Mouse (Mus musculus): Measurements from ENCODE around the gene Kctd14.

The Kctd14 gene

DNA sequence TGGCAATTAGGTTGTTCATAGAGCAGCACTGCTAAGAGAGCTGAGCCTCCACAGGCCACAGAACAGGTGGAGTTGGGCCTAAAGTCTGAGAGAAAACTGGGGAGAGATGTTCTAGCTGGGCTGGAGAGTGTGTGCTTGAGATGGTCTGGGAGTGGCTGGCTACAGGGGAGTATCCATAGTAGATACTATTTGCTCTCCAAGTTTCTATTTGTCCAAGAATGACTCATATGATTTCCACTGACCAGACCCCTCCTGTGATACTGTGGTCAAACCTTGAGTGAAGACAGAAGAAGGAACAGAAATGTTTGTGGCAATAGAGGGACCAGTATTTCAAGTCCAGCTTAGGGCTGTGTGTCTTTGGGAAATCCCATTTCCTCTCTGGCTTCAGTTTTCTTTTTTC lies 12.1 kb upstream of the Kctd14 start:
- no peak for DNase-seq (ENCODE audit: low read depth, low spot score)

DNA sequence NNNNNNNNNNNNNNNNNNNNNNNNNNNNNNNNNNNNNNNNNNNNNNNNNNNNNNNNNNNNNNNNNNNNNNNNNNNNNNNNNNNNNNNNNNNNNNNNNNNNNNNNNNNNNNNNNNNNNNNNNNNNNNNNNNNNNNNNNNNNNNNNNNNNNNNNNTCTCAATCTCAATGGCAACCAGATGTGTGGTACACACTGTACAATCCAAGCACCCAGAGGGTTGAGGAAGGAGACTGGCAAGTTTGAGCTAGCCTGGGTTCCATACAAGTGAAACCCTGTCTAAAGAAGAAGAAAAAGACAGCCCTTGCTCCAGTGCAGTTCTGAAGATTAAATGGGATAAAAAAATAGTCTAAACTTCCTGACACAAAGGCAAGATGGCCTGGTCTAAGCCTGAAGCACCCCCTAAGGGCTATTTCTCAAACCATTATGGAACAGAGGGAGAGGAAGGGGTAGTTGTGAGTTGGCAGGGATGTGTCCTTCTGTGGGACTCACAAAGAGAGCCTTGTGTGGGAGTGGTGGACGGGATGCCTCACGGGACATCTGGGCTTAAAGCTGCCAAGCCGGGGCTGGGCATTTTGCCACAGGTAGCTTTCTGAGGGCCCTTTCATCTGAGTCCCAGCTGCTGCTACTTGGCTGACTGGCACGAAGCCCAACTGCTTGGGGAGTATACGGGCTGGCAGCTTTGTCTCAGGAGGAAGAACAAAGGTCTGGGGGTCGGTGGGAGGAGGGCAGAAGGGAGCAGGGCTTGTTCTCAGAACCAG lies 4.8 kb upstream of the Kctd14 start:
- DNase-seq (ENCODE audit: low read depth, low spot score) = peak; percentile 33

DNA sequence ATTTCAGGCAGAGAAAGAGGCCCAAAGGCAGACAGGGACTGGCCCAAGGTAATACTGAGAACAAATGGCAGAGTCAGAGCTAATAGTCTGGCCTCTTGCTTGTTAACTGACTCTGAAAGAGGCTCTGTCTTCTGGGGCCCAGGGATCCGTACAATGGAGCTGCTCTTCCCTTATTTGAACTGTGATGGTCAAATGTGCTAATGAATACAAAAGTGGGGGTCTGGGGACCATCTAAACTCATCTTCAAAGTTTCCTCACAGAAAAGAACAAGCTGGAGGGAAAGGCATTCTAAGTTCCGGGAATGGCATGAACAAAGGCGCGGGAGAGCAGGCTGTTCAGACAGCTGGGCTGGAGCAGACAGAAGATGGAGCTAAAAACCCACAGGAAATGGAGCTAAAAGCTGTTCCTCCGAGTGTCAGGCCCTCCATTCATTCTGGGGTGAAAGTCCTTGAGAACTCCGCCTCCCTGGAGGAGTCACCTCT lies 4.0 kb upstream of the Kctd14 start:
- DNase-seq (ENCODE audit: low read depth, low spot score) = no peak

DNA sequence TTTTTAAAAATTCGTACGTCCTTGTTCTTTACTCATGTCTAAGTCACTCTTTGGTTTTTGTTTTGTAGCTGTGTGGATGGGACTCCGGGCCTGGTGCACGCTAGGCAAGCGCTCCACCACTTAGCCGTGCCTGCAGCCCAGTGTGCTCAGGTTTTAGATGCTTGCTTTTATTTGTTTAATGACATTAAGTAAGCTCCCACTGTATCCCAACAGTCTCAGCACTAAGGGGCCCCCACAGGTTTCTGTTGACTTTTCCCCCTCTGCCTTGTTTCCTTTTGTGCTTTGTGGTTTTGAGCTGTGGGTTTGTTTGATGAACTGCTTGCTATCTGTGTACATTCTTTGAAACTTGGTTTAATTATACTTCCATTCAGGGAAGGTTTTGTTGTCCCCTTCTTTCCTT lies 1.1 kb downstream of the Kctd14 start:
- DNase-seq (ENCODE audit: low read depth, low spot score) = no peak

DNA sequence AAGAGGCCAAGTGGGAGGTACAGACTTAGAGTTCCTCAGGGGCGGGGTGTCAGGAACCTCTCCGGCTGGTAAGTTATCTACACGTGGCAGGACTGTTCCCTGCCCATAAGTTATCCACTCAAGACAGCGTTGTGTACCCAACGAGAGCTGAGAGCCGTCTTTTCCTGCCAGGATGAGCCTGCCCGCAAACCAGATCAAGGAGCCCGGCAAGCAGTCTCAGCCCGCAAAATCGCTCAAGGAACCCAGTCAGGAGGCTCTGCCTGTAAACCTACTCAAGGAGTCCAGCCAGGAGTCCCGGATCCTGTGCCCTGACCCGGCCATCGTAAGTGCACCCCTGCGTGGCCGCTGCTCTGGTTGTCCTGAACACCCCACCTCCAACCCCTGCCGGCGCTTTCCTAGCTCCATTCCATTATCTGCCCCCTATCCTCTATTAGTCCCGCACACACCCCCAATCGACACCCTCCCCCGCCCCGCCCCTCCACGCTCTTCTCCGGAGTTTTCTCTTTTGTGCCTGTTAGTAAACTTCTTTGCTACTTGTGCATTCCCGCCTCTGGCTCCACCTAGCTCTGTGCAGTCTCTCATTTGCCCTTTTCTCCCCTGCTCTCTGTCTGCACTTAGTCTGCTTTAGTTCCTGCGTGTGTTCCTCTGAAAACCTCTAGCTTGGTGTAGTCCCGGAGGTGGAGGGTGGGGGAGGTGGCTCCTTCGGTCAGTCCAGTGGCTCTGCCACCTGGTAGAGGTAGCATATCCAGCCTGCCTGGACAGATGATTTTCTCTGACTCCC lies 2.2 kb downstream of the Kctd14 start:
- no peak for DNase-seq (ENCODE audit: low read depth, low spot score)

DNA sequence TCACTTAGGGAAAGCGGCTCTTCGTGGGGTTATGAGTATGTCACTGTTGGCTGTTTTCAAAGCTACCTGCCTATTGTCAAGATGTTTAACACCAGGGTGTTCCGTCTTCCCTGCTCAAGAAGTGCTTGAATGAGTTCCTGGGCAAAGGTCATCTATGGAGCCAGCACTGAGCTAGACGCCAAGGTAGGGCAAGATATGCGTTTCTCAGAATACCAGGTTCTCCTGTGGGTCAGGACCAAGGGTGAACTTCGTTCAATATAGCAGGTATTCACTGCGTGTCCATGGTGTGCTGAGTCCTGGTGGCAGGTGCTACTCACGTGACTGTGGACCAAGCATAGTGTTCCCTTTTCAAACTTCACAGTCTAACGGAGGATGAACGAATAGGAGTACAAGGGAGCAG lies 3.7 kb downstream of the Kctd14 start:
- DNase-seq (ENCODE audit: low read depth, low spot score) = no peak

DNA sequence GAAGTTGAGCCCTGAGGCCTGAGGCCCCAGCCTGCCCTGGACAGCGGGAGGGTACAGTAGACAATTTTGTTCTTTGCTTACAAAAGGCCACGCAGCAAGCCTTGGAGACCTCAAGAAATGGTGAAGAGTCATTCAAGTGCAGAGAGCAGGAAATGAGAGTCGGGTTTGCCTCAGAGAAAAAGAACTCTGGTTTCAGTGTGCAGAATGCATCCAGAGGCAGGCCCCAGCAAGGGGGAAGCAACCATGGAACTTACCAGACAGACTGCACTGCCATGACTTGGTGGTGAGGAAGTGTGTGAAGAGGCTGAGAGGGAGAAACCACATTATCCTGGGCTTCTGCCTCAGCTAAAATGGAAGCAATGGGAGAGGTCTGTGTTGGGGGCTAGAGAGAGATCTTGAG lies 4.5 kb downstream of the Kctd14 start:
- no peak for DNase-seq (ENCODE audit: low read depth, low spot score)

DNA sequence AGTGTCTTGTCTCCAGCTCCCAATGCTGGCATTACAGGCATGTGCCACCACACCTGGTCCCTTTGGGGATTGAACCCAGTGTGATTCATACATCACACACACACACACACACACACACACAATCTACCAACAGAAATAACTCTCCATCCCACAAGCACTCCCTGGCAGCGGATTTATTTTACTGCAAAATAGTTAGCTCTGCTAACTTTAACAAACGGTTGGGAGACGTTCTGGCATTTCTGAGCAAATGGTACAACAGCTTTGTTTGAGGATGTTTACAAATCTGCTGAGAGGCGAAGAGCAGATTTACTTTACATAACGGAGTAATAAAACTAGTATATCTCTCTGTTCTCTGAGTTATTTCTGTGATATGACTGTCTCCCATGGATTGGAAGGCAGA lies 21.9 kb downstream of the Kctd14 start:
- DNase-seq (ENCODE audit: low read depth, low spot score) = no peak

DNA sequence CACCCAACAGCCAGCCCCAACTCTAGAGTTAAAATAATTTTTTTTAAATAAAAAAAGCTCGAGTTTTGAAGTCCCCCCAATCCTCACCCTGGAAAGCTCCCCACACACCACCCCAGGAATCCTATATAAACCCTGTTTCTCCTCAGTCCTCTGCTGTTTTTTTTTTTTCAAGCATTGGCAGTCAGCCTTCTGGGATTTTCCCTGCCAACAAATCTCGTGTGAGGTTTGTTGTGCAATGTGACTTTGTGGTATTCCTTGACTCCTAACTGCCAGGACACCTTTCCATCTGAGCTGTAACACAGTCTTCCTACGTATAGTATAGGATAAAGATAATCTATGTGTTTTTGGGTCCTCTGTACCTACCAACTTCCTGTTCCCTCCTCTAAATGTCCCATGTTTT lies 28.2 kb downstream of the Kctd14 start:
- DNase-seq (ENCODE audit: low read depth, low spot score) = no peak

DNA sequence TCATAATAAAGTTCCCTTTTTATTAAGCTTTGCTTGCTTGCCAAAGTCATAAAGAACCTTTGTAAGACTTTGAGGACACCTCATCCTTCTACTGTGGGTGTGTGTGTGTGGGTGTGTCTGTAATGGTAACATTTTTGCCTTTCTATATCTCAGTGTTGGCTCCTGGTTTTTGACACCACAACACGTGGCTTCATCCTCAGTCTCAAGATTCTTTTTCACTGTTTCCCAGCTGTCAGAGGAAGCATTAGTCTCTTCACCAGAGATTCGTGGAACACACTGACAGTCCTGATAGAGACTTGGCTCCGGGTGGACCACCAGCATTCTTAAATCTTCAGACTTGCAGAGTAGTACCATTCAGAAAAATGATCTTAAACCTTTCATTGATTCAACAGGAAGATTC lies 29.2 kb downstream of the Kctd14 start:
- DNase-seq (ENCODE audit: low read depth, low spot score) = no peak

DNA sequence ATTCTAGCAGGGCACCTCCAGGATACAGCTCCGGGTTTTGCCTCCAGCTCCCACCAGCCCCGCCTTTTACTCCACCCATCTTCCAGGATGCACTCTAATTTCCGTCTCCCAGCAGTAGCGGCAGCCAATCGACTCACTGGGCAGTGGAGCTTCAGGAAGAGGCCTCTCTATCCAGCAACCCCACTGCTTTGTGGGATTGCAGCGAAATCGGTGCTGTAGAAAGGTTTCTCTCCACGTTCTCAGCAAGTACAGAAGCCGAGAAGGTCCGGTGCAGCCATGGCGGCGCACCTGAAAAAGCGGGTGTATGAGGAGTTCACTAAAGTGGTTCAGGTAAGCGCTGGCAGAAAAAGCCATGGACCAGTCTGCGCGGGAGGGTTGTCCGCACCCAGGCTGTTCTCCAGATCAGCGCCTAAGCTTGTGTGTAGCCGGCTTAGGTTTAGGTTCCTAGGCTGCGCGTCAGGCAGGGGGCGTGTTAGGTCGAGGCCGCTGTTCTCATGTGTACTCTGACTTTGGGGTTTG lies 29.8 kb downstream of the Kctd14 start, which contains the start of gene Ints4:
Gene Ints4, plus strand, starts transcription at position 136 of the 519 bp plus-strand sequence.
- peak; percentile 85 for DNase-seq (ENCODE audit: low read depth, low spot score)

DNA sequence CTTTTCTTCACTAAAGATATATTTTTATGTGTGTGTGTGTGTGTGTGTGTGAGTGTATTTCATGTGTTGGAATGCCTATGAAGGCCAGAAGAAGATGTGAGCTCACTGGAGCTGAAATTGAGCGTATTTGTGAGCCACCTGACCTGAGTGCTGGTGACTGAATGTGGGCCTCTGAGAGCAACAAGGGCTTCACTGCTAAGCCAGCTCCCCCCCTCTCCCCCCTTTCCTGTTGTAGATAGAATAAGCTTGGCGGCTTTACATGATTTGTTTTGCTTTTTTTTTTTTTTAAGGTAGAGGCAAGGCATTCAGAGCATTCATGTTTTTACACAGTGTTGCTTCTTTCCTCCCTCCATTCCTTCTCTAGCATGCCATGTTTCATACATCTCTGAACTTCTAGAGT lies 32.3 kb downstream of the Kctd14 start:
- DNase-seq (ENCODE audit: low read depth, low spot score) = no peak

DNA sequence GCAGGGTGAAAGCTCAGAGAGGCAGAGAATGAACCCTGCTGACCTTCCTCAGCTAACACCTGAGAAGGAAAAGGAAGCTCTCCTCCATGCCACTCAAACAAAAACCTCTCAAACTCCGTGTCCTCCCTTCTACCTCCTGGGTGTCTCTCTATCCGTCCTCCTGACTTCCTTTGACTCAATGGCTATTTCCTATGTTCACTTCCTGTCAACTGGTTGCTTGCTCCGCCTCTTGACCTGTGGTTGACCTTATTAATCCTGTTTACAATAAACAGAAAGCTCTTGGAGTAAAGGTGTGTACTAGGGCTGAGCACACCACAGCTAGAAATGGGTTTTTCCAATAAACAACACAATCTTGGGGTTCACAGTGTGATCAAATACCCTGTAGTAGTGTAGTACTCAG lies 40.0 kb downstream of the Kctd14 start:
- DNase-seq (ENCODE audit: low read depth, low spot score) = no peak

DNA sequence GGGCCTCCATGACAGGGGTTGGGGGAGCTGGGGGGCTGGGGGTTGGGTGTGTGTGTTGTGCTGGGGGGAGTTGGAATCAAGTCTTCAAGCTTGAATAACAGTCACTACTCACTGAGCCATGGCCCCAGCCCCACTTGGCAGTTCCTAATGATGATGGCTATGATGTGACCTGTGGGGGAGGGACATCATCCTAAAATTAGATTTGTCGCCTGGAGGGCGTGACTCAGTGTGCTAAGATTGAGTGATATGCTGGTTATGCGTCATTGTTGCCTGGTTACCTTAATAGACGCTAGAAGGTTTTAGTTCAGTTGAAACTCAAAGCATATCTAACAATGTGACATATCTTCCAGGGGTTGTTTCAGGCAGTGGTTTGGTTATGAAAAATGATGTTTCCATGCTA lies 41.3 kb downstream of the Kctd14 start:
- DNase-seq (ENCODE audit: low read depth, low spot score) = no peak

DNA sequence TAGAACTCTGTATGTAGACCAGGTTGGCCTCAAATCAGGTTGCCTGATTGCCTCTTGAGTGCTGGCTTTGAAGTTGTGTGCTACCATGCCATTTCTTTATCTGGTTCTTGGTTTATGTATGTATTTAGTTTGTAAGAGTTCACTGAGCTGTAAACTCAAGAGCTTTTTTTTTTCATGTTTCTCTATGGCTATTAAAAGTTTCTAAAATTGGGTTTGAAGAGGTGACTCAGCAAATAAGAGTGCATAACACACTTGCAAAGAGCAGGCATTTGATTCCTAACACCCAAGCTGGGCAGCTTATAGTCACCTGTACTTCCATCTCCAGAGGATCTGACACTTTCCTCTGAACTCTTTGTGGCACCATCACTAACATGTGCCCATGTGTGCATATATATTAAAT lies 43.9 kb downstream of the Kctd14 start:
- no peak for DNase-seq (ENCODE audit: low read depth, low spot score)

DNA sequence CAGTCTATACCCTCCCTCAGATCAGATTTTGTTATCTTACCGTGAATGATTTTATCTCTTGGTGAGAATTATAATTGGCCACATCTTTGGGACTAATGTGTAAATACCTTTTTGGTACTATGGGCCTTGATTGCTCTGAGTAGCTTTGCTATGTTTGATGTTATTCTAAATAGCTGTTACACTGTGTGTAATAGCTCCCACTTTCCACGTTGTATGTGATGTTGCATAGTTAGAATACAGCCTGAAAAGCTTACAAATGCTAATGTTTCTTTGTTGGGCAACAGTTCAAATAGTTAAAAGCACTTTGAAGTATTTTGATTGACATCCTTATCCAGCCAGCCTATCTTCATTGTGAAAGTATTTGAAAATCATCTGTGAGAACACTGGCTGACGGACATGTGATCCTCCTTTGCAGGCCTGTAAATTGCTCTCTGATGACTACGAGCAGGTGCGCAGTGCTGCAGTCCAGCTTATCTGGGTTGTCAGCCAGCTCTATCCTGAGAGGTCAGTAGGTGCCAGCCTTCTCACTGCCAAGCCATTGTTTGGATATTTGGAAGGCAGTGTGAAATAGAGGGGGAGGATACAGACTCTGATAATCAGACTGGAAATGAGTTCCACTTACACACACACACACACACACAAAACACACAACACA lies 49.6 kb downstream of the Kctd14 start:
- no peak for DNase-seq (ENCODE audit: low read depth, low spot score)

Data from retina, adult 2 months (tissue).